Mouse (Mus musculus) bone marrow, adult 2 months (tissue): Measurements from ENCODE around the gene Ubiad1.

Experiments
- CTCF ChIP-seq: fragments of 200-500 bp; IDR thresholded peaks from 2 replicates; pipeline ENCODE4 v1.5.1; 2011; ENCODE audit warnings: low read length, control low read depth; ENCODE audit not compliant: control insufficient read depth, insufficient read depth
- POLR2A ChIP-seq: fragments of 200-500 bp; IDR thresholded peaks from 2 replicates; pipeline ENCODE4 v1.6.1; 2011; ENCODE audit warnings: low read depth, mild to moderate bottlenecking, control low read depth, low read length, borderline replicate concordance; ENCODE audit not compliant: control insufficient read depth

DNA sequence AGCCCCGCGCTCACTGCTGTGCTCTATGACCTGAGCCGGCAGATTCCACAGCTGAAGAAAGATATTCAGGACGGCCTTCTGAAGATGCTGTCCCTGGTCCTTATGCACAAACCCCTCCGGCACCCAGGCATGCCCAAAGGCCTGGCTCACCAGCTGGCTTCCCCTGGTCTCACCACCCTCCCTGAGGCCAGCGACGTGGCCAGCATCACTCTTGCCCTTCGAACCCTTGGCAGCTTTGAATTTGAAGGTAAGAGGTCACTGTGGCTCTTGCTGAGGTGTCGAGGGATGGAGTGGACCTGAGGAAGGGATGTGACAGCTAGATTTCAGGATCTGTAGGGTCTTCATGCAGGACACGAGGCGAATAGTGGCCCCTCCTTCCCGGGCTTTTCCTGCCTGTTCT is 19.7 kb upstream of the Ubiad1 start:
- TF ChIP-seq POLR2A (no peak), CTCF (no peak)
